Mouse (Mus musculus): Measurements from ENCODE around the gene Ndufaf1.

GRCm38 (mm10) chr2:119669010-119669409 is 6.4 kb upstream of the Ndufaf1 start:
- no peak for TF ChIP-seq CTCF (IDR thresholded peaks at IDR 0.05; ENCODE audit: low read depth, low read length)
- TF ChIP-seq GATA2 (IDR thresholded peaks at IDR 0.05; ENCODE audit: borderline replicate concordance, low read depth, low read length) = no peak
- TF ChIP-seq TAL1 (conservative IDR thresholded peaks at IDR 0.05; ENCODE audit: low read depth, low read length) = no peak
